Mouse (Mus musculus) neural tube, embryonic 14.5 days (tissue): ENCODE measurements at regions not wholly inside any gene's neighbourhood (a gene's known extent, or its start where the extent isn't known, plus 50 kb on each side); places are given as distances from the start of the nearest gene placed in this dataset.

ENCODE experiments used
- ATAC-seq: fragments of 200-750 bp; cut with Nextera tagmentation; 2 replicates; pipeline ENCODE4 v1.8.0; 2017; ENCODE audit warnings: low read depth, mild to moderate bottlenecking, moderate TSS enrichment, moderate library complexity
- H3K27ac ChIP-seq: fragments of 300-500 bp; sonication (generic); 2 replicates; pipeline ENCODE4 v1.5.1; 2014; ENCODE audit warnings: low read depth, mild to moderate bottlenecking, control low read depth, low read length, moderate library complexity, mixed read lengths
- H3K27me3 ChIP-seq: fragments of 300-500 bp; sonication (generic); 2 replicates; pipeline ENCODE4 v1.6.1; 2014; ENCODE audit warnings: low read length; ENCODE audit not compliant: control insufficient read depth, insufficient read depth
- H3K36me3 ChIP-seq: fragments of 300-500 bp; sonication (generic); 2 replicates; pipeline ENCODE4 v1.6.1; 2014; ENCODE audit warnings: low read length, mixed read lengths; ENCODE audit not compliant: control insufficient read depth, insufficient read depth
- H3K4me1 ChIP-seq: fragments of 300-500 bp; sonication (generic); 2 replicates; pipeline ENCODE4 v1.6.1; 2014; ENCODE audit warnings: low read length; ENCODE audit not compliant: control insufficient read depth, insufficient read depth
- H3K4me2 ChIP-seq: fragments of 300-500 bp; sonication (generic); 2 replicates; pipeline ENCODE4 v1.6.1; 2014; ENCODE audit warnings: mild to moderate bottlenecking, low read depth, low read length, control low read depth
- H3K4me3 ChIP-seq: fragments of 300-500 bp; sonication (generic); 2 replicates; pipeline ENCODE4 v1.5.1; 2014; ENCODE audit warnings: low read depth, low read length, control low read depth, mixed read lengths
- H3K9ac ChIP-seq: fragments of 300-500 bp; sonication (generic); replicated peaks from 2 replicates; pipeline ENCODE4 v1.6.1; 2014; ENCODE audit warnings: low read depth, mild to moderate bottlenecking, control low read depth, low read length, mixed read lengths
- H3K9me3 ChIP-seq: fragments of 300-500 bp; sonication (generic); 2 replicates; pipeline ENCODE4 v1.6.1; 2016; ENCODE audit warnings: low read length; ENCODE audit not compliant: control insufficient read depth
- WGBS: fragments of 180-500 bp; shearing (Covaris S2); extraction: QIAGEN DNeasy Blood & Tissue Kit; methylation state at CpG from one replicate; pipeline ENCODE4 v1.1.7; 2014; 5-methylcytosine and 5-hydroxymethylcytosine counted together

- no peak for ATAC-seq
Measured at GRCm38 (mm10) chr7:111146670-111147069, 63.8 kb upstream of the Eif4g2 start.

DNA sequence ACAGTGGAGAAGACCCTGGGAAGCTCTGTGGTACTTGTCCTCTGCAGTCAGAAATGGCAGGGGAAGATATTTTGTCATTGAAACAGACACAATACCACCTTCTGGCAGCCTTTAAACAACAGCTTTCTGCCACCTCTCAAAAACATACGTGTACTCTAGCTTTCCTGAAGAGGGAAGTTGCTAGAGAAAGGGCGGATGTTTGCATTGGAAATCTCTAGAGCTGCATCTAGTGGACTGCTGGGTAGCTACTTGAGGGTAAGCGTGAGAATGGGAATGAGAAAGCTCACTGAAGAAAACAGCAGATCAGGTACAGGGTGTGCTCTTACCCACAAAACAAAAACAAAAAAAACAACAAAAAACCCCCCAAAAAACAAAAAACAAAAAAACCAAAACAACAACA is 61.4 kb upstream of the Eif4g2 start:
- ATAC-seq = no peak
- H3K4me2 ChIP-seq = no peak overlapping the region
- no peak overlapping the region for H3K9ac ChIP-seq
- 80% methylated on average over 3 of the region's 3 CpGs for WGBS
- H3K4me3 ChIP-seq = no peak overlapping the region
- no peaks in the 10 kb centered on the region for H3K27me3 ChIP-seq
- no peaks in the 10 kb centered on the region for H3K36me3 ChIP-seq
- no peaks in the 10 kb centered on the region for H3K9me3 ChIP-seq
- no peaks in the 10 kb centered on the region for H3K4me1 ChIP-seq
- H3K27ac ChIP-seq = no peak overlapping the region

More at GRCm38 (mm10) chr7:111146670-111147069, 63.8 kb upstream of the Eif4g2 start:
- no peak overlapping the region for H3K4me3 ChIP-seq
- no peaks in the 10 kb centered on the region for H3K36me3 ChIP-seq
- H3K4me2 ChIP-seq = no peak overlapping the region
- no peak overlapping the region for H3K9ac ChIP-seq
- no peak overlapping the region for H3K27ac ChIP-seq
- H3K4me1 ChIP-seq = no peaks in the 10 kb centered on the region
- H3K27me3 ChIP-seq = no peaks in the 10 kb centered on the region
- 88% methylated on average over 4 of the region's 4 CpGs for WGBS
- H3K9me3 ChIP-seq = no peaks in the 10 kb centered on the region

- 75% methylated on average over 7 of the region's 7 CpGs for WGBS
- H3K4me2 ChIP-seq = no peak overlapping the region
- no peaks in the 10 kb centered on the region for H3K9me3 ChIP-seq
- no peak overlapping the region for H3K27ac ChIP-seq
- H3K9ac ChIP-seq = no peak overlapping the region
- H3K27me3 ChIP-seq = no peaks in the 10 kb centered on the region
- no peaks in the 10 kb centered on the region for H3K36me3 ChIP-seq
- no peaks in the 10 kb centered on the region for H3K4me1 ChIP-seq
- no peak for ATAC-seq
- no peak overlapping the region for H3K4me3 ChIP-seq
Measured at GRCm38 (mm10) chr7:111141285-111141965, 58.6 kb upstream of the Eif4g2 start.

- no peak overlapping the region for H3K4me3 ChIP-seq
- no peaks in the 10 kb centered on the region for H3K4me1 ChIP-seq
- no peaks in the 10 kb centered on the region for H3K9me3 ChIP-seq
- no peak overlapping the region for H3K9ac ChIP-seq
- H3K36me3 ChIP-seq = no peaks in the 10 kb centered on the region
- H3K27ac ChIP-seq = no peak overlapping the region
- H3K4me2 ChIP-seq = no peak overlapping the region
- H3K27me3 ChIP-seq = no peaks in the 10 kb centered on the region
- ATAC-seq = no peak
- 93% methylated on average over 2 of the region's 2 CpGs for WGBS
Measured at GRCm38 (mm10) chr7:111138038-111138437, 55.2 kb upstream of the Eif4g2 start.

DNA sequence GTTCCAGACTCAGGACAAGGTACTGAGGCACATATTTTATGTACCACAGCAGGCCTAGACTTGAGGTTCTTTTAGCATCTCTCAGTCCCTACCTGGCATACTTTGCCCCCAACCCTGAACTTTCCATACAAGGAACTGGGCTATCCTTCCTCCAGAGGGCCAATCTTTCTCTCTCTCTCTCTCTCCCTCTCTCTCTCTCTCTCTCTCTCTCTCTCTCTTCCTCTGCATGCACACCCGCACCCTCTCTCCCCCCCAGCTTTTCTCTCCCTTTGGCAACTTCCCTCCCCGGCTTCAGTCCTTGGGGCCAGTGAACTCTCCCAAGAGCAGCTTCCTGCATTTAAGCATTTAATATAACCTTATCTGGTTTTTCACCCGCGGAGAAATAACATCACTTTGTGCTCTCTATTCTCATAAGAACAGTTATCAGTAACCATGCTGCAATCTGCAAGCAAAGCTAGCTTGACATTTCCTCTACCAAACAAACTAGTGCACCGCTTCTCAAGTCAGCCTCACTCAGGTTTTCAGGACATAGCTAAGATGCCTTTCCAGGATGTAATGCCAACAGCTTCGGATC is 53.3 kb upstream of the Eif4g2 start:
- H3K9me3 ChIP-seq = no peaks in the 10 kb centered on the region
- H3K27ac ChIP-seq = no peak overlapping the region
- H3K4me1 ChIP-seq = no peaks in the 10 kb centered on the region
- H3K9ac ChIP-seq = no peak overlapping the region
- H3K27me3 ChIP-seq = no peaks in the 10 kb centered on the region
- ATAC-seq = no peak
- no peak overlapping the region for H3K4me2 ChIP-seq
- H3K36me3 ChIP-seq = no peaks in the 10 kb centered on the region
- WGBS = 85% methylated on average over 6 of the region's 6 CpGs
- H3K4me3 ChIP-seq = no peak overlapping the region

- Histone ChIP-seq H3K4me3 (no peak overlapping the region), H3K27ac (no peak overlapping the region), H3K9me3 (no peaks in the 10 kb centered on the region), H3K36me3 (no peaks in the 10 kb centered on the region), H3K4me1 (no peaks in the 10 kb centered on the region), H3K9ac (no peak overlapping the region), H3K4me2 (no peak overlapping the region), H3K27me3 (no peaks in the 10 kb centered on the region)
- WGBS = 93% methylated on average over 2 of the region's 2 CpGs
- no peak for ATAC-seq
Measured at GRCm38 (mm10) chr7:111134496-111134895, 51.7 kb upstream of the Eif4g2 start.
